Mouse (Mus musculus): ENCODE results near the gene Dhodh. TPM values are rescaled to one million over a fixed set of nuclear protein-coding genes. Genes with fewer than 3 reads are reported as not detected.

Dhodh gene
- polyA plus RNA-seq, 1 experiment from 2014 or later, result 54.9 TPM

- Histone ChIP-seq H3K4me2 (no peak overlapping the region), H3K27ac (no peak overlapping the region), H3K9me3 (0 out of 2 replicates have a peak, but pooled peaks cover 9% of the 10 kb centered on the region), H3K4me1 (replicated peaks) (no peaks in the 10 kb centered on the region), H3K27me3 (no peaks in the 10 kb centered on the region), H3K9ac (replicated peaks) (no peak overlapping the region), H3K4me3 (replicated peaks) (no peak overlapping the region), H3K36me3 (no peaks in the 10 kb centered on the region)
- ATAC-seq (ENCODE audit: insufficient number of reproducible peaks, insufficient read depth, low FRiP score, low TSS enrichment, low read depth), result no peak
Observed at GRCm38 (mm10) chr8:109585652-109586051, 22.8 kb downstream of the Dhodh start.

- Histone ChIP-seq H3K4me3 (replicated peaks) (no peak overlapping the region), H3K9ac (replicated peaks) (no peak overlapping the region), H3K27ac (no peak overlapping the region), H3K27me3 (no peaks in the 10 kb centered on the region), H3K4me2 (no peak overlapping the region), H3K9me3 (0 out of 2 replicates have a peak, but pooled peaks cover 9% of the 10 kb centered on the region), H3K36me3 (no peaks in the 10 kb centered on the region), H3K4me1 (replicated peaks) (no peaks in the 10 kb centered on the region)
- no peak for ATAC-seq (ENCODE audit: insufficient number of reproducible peaks, insufficient read depth, low FRiP score, low TSS enrichment, low read depth)
- WGBS, result 83% methylated on average over 3 of the region's 3 CpGs
Observed at GRCm38 (mm10) chr8:109584830-109585229, 23.6 kb downstream of the Dhodh start.

- Histone ChIP-seq H3K9ac (replicated peaks) (no peak overlapping the region), H3K4me2 (no peak overlapping the region), H3K27ac (no peak overlapping the region), H3K36me3 (no peaks in the 10 kb centered on the region), H3K9me3 (0 out of 2 replicates have a peak, but pooled peaks cover 9% of the 10 kb centered on the region), H3K4me1 (replicated peaks) (no peaks in the 10 kb centered on the region), H3K4me3 (replicated peaks) (no peak overlapping the region), H3K27me3 (no peaks in the 10 kb centered on the region)
- 79% methylated on average over 4 of the region's 4 CpGs for WGBS
- no peak for ATAC-seq (ENCODE audit: insufficient number of reproducible peaks, insufficient read depth, low FRiP score, low TSS enrichment, low read depth)
Observed at GRCm38 (mm10) chr8:109584293-109584692, 24.2 kb downstream of the Dhodh start.

DNA sequence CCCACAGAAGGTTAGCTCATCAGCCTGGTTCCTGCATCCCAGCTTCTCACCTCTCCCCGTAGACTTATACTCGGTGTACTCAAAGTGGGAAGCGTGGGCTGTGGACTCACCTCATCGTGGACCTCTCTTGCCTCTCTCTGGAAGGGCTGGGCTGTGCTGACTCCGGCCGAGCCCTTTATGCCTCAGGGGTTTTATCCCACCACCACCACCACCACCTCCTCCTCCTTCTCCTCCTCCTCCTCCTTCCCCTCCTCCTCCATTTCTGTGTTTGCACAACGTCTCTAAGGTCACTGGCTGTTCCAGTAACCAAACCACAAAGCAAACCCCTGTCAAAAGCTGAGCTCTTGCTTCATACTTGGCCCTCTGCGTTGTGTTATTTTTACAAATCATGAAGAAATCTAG, 29.6 kb downstream of the Dhodh start, which contains the start of gene Hp:
Gene Hp, minus strand, starts transcription at position 273 of the 402 bp plus-strand sequence.
- Histone ChIP-seq H3K4me1 (replicated peaks) (no peaks in the 10 kb centered on the region), H3K36me3 (no peaks in the 10 kb centered on the region), H3K4me3 (replicated peaks) (no peak within 1 kb of the TSS), H3K27ac (no peak within 1 kb of the TSS), H3K9ac (replicated peaks) (no peak within 1 kb of the TSS), H3K27me3 (no peaks in the 10 kb centered on the region), H3K4me2 (no peak within 1 kb of the TSS), H3K9me3 (0 out of 2 replicates have a peak, but pooled peaks cover 6% of the 10 kb centered on the region)
- ATAC-seq (ENCODE audit: insufficient number of reproducible peaks, insufficient read depth, low FRiP score, low TSS enrichment, low read depth), result no peak
- 64% methylated on average over 8 of the region's 8 CpGs for WGBS

DNA sequence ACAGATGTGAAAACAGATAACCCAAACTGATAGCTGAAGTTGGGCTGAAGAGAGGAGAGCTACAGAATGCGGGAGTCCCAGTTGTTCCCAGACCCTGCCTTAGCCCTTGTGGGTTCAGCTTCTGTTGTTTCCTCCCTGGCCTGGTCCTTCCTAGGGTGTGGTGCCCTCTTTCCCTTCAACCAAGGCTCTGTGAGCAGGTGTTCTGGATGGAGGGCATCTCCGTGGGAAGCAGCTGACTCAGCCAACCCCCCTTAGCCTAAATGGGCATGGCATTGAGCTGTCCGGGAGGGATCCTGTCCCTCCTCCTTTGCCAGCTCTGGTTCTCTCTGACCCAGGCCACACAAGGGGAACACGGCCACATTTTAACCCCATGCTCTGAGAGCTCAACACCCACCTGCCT, 32.2 kb downstream of the Dhodh start:
- ATAC-seq (ENCODE audit: insufficient number of reproducible peaks, insufficient read depth, low FRiP score, low TSS enrichment, low read depth), result no peak
- Histone ChIP-seq H3K9ac (replicated peaks) (no peak overlapping the region), H3K36me3 (peaks cover 16% of the 10 kb centered on the region; the same call in 1 of the 2 replicates), H3K27me3 (no peaks in the 10 kb centered on the region), H3K9me3 (no peaks in the 10 kb centered on the region), H3K4me2 (no peak overlapping the region), H3K27ac (no peak overlapping the region), H3K4me3 (replicated peaks) (no peak overlapping the region), H3K4me1 (replicated peaks) (no peaks in the 10 kb centered on the region)
- WGBS, result 83% methylated on average over 4 of the region's 4 CpGs

DNA sequence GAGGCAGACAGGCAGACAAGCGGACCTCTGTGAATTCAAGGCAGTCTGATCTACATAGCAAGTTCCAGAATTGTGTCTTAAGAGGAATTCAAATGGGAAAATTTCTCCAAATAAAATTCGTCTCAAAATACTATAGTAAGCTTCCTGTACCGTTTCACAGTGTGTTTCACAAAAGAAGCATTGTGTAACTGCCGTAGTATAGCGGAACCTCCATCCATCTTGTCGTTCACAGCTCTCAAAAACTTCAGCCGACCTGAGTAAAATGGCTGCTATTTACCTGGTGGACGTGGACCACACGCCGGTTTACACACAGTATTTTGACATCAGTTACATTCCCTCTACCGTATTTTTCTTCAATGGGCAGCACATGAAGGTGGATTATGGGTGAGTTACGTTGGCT, 37.3 kb downstream of the Dhodh start:
- no peaks in the 10 kb centered on the region for H3K9me3 ChIP-seq
- no peak for ATAC-seq (ENCODE audit: insufficient number of reproducible peaks, insufficient read depth, low FRiP score, low TSS enrichment, low read depth)
- peaks cover 37% of the 10 kb centered on the region for H3K36me3 ChIP-seq
- H3K4me2 ChIP-seq, result no peak overlapping the region
- H3K9ac ChIP-seq (replicated peaks), result no peak overlapping the region
- peaks cover 5% of the 10 kb centered on the region for H3K4me1 ChIP-seq (replicated peaks)
- H3K27me3 ChIP-seq, result no peaks in the 10 kb centered on the region
- no peak overlapping the region for H3K4me3 ChIP-seq (replicated peaks)
- WGBS, result 92% methylated on average over 12 of the region's 12 CpGs
- H3K27ac ChIP-seq, result no peak overlapping the region

DNA sequence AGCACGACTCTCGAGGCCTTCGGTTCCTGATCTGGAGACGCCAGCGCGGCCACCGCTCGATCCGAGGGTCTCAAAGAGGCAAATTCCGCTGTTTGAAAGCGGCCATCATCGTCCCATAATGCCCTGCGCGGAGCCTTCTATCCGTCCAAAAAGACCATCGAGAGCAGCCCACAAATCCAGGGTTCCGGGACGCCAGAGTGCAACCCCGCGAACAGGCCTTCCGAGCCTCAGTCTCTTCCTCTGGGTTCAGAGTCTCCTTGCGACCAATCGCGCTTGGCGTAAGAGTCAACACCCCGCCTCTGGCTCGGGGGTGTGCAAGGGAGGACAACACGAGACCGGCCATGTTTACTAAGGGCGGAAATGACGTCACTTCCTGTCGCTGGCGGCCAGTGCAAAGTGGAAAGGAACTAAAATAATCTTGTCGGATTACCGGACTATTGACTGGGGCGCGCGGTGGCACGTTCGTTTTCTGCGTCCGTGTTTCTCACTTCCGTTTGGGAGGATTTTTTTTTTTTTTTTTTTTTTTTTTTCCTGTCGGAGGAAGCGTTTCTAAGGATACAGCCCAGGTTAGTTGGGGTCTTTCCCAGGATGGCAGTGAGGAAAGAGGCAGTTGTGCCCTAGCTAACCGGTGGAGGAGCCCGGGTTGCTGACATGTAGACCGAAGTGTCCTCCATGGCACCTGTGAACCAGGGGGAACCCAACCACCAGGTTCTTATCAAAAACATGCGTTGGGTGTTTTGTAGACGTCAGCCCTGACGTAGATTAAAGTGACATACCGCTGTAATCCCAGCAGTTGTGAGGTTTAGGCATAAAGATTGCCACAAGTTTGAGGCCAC, 42.8 kb downstream of the Dhodh start, which contains the start of the genes Dhx38 and Txnl4b:
Gene Dhx38, minus strand, starts transcription at position 364 of the 836 bp plus-strand sequence.
Gene Txnl4b, plus strand, starts transcription at position 395 of the 836 bp plus-strand sequence.
- H3K9ac ChIP-seq (replicated peaks), result peak within 1 kb of the TSS; percentile 93

GRCm38 (mm10) chr8:109564766-109565165, 43.7 kb downstream of the Dhodh start:
- Histone ChIP-seq H3K9me3 (no peaks in the 10 kb centered on the region), H3K27me3 (no peaks in the 10 kb centered on the region), H3K4me1 (replicated peaks) (peaks cover 16% of the 10 kb centered on the region), H3K4me3 (replicated peaks) (peak overlapping the region; percentile 89), H3K9ac (replicated peaks) (peak overlapping the region; percentile 93), H3K4me2 (peak overlapping the region; percentile 80), H3K27ac (no peak overlapping the region; the same call in 1 of the 2 replicates), H3K36me3 (peaks cover 40% of the 10 kb centered on the region)
- ATAC-seq (ENCODE audit: insufficient number of reproducible peaks, insufficient read depth, low FRiP score, low TSS enrichment, low read depth), result no peak
- 4% methylated on average over 10 of the region's 10 CpGs for WGBS

More for the DNA sequence above, 42.8 kb downstream of the Dhodh start, which contains the start of the genes Dhx38 and Txnl4b:
- Histone ChIP-seq H3K4me2 (peak within 1 kb of the TSS; percentile 80), H3K4me3 (replicated peaks) (peak within 1 kb of the TSS; percentile 89), H3K36me3 (peaks cover 39% of the 10 kb centered on the region), H3K27me3 (no peaks in the 10 kb centered on the region), H3K4me1 (replicated peaks) (peaks cover 16% of the 10 kb centered on the region), H3K9me3 (no peaks in the 10 kb centered on the region), H3K27ac (peak within 1 kb of the TSS; percentile 92)
- peak; percentile 99 for ATAC-seq (ENCODE audit: insufficient number of reproducible peaks, insufficient read depth, low FRiP score, low TSS enrichment, low read depth)
- WGBS, result under 1% methylated on average over 52 of the region's 52 CpGs

GRCm38 (mm10) chr8:109563881-109564280, 44.6 kb downstream of the Dhodh start:
- Histone ChIP-seq H3K27me3 (no peaks in the 10 kb centered on the region), H3K4me1 (replicated peaks) (peaks cover 16% of the 10 kb centered on the region), H3K9me3 (no peaks in the 10 kb centered on the region), H3K27ac (no peak overlapping the region), H3K9ac (replicated peaks) (no peak overlapping the region), H3K4me3 (replicated peaks) (no peak overlapping the region), H3K4me2 (peak overlapping the region; percentile 80), H3K36me3 (peaks cover 41% of the 10 kb centered on the region)
- WGBS, result 88% methylated on average over 2 of the region's 2 CpGs
- ATAC-seq (ENCODE audit: insufficient number of reproducible peaks, insufficient read depth, low FRiP score, low TSS enrichment, low read depth), result no peak

DNA sequence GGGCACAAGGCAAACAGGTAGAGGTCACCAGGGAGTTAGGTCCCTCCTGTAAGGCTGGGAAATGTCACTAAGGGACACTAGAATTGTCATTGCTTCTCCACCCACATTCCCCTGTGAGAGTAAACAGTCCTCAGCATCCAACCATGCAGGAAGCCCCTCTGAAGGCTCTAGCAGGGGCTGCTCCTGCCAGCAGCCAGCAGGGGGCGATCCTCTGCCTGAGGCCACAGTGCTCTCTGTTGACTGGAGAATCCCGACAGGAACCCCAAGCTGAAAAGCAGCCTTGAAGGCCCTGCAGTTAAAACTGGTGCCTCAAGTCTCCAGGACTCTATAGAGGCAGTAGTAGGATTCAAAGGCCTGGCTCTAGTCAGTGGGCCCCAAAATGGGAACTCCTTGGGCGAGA, 56.8 kb downstream of the Dhodh start:
- peaks cover 100% of the 10 kb centered on the region for H3K36me3 ChIP-seq
- ATAC-seq (ENCODE audit: insufficient number of reproducible peaks, insufficient read depth, low FRiP score, low TSS enrichment, low read depth), result no peak
- no peak overlapping the region for H3K4me3 ChIP-seq (replicated peaks)
- H3K4me1 ChIP-seq (replicated peaks), result no peaks in the 10 kb centered on the region
- H3K4me2 ChIP-seq, result no peak overlapping the region
- H3K9me3 ChIP-seq, result no peaks in the 10 kb centered on the region
- H3K9ac ChIP-seq (replicated peaks), result no peak overlapping the region
- no peaks in the 10 kb centered on the region for H3K27me3 ChIP-seq
- WGBS, result 40% methylated on average over 3 of the region's 3 CpGs
- H3K27ac ChIP-seq, result no peak overlapping the region

DNA sequence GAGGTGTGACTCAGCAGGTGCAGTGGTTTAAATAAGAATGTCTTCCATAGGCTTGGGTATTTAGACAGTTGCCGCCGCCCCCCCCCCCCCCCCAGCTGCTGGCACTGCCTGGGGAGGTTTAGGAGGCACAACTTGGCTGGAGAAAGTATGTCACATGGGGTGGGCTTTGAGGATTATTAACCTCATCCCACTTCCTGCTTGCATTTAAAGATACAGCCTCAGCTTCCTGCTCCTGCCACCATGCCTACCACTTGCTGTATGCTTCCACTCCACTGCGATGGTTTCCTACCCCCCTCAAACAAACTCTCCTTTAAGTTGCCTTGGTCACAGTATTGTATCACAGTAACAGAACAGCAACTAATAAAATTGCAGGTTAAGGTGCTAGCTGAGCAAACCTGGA, 64.4 kb downstream of the Dhodh start:
- H3K4me1 ChIP-seq (replicated peaks), result peaks cover 11% of the 10 kb centered on the region
- H3K27me3 ChIP-seq, result no peaks in the 10 kb centered on the region
- no peak overlapping the region for H3K4me3 ChIP-seq (replicated peaks)
- H3K27ac ChIP-seq, result no peak overlapping the region
- no peaks in the 10 kb centered on the region for H3K9me3 ChIP-seq
- ATAC-seq (ENCODE audit: insufficient number of reproducible peaks, insufficient read depth, low FRiP score, low TSS enrichment, low read depth), result no peak
- H3K9ac ChIP-seq (replicated peaks), result no peak overlapping the region
- no peak overlapping the region for H3K4me2 ChIP-seq
- 45% methylated on average over 3 of the region's 3 CpGs for WGBS
- peaks cover 36% of the 10 kb centered on the region for H3K36me3 ChIP-seq
